Mouse (Mus musculus): ENCODE measurements at regions not wholly inside any gene's neighbourhood (a gene's known extent, or its start where the extent isn't known, plus 50 kb on each side); places are given as distances from the start of the nearest gene placed in this dataset.
"Not testable (repeated sequence)": the region's sequence is repeated elsewhere in the genome, so short reads cannot be mapped to it uniquely, and the experiment has no call there.

GRCm38 (mm10) chr17:82674593-82674992 is 540.5 kb upstream of the Pkdcc start:
- DNase-seq = no peak

- not testable (repeated sequence) for DNase-seq
Measured at GRCm38 (mm10) chr17:82666557-82666956, 548.5 kb upstream of the Pkdcc start.

- no peak for DNase-seq
Measured at GRCm38 (mm10) chr17:82664352-82664751, 550.7 kb upstream of the Pkdcc start.

GRCm38 (mm10) chr17:82636459-82637189 is 578.5 kb upstream of the Pkdcc start:
- DNase-seq = no peak

- DNase-seq = no peak
Measured at GRCm38 (mm10) chr17:82635849-82636248, 579.2 kb upstream of the Pkdcc start.

- DNase-seq = peak; percentile 4
Measured at GRCm38 (mm10) chr17:82606642-82607175, 608.4 kb upstream of the Pkdcc start.

GRCm38 (mm10) chr17:82583801-82584200 is 631.3 kb upstream of the Pkdcc start:
- DNase-seq = no peak

GRCm38 (mm10) chr17:82533521-82533920 is 681.6 kb upstream of the Pkdcc start:
- DNase-seq = peak; percentile 27

GRCm38 (mm10) chr17:82518129-82518528 is 697.0 kb upstream of the Pkdcc start:
- no peak for DNase-seq

- no peak for DNase-seq
Measured at GRCm38 (mm10) chr17:82516850-82517249, 698.2 kb upstream of the Pkdcc start.

GRCm38 (mm10) chr17:82513816-82514215 is 701.3 kb upstream of the Pkdcc start:
- no peak for DNase-seq

- DNase-seq = peak; percentile 32
Measured at GRCm38 (mm10) chr17:82504291-82504690, 710.8 kb upstream of the Pkdcc start.

GRCm38 (mm10) chr17:82485544-82485943 is 729.5 kb upstream of the Pkdcc start:
- DNase-seq = no peak

- DNase-seq = no peak
Measured at GRCm38 (mm10) chr17:82484609-82485008, 730.5 kb upstream of the Pkdcc start.

GRCm38 (mm10) chr17:82457972-82458371 is 719.8 kb upstream of the Slc8a1 start:
- no peak for DNase-seq

- DNase-seq = no peak
Measured at GRCm38 (mm10) chr17:82453847-82454246, 715.7 kb upstream of the Slc8a1 start.

- no peak for DNase-seq
Measured at GRCm38 (mm10) chr17:82439105-82439504, 700.9 kb upstream of the Slc8a1 start.

- DNase-seq = no peak
Measured at GRCm38 (mm10) chr17:82437206-82437605, 699.0 kb upstream of the Slc8a1 start.

- DNase-seq = no peak
Measured at GRCm38 (mm10) chr17:82432678-82433077, 694.5 kb upstream of the Slc8a1 start.

- no peak for DNase-seq
Measured at GRCm38 (mm10) chr17:82408296-82408695, 670.1 kb upstream of the Slc8a1 start.

GRCm38 (mm10) chr17:82399328-82399727 is 661.2 kb upstream of the Slc8a1 start:
- no peak for DNase-seq

GRCm38 (mm10) chr17:82379371-82379770 is 641.2 kb upstream of the Slc8a1 start:
- not testable (repeated sequence) for DNase-seq

GRCm38 (mm10) chr17:82378248-82378820 is 640.2 kb upstream of the Slc8a1 start:
- no peak for DNase-seq

- DNase-seq = peak; percentile 14
Measured at GRCm38 (mm10) chr17:82377176-82377592, 639.0 kb upstream of the Slc8a1 start.

All from adrenal gland, postnatal 14 days (tissue).